Mouse (Mus musculus) lung, embryonic 15.5 days (tissue): ENCODE measurements around the gene Il5. TPM values are rescaled to one million over a fixed set of nuclear protein-coding genes. Genes with fewer than 3 reads are reported as not detected.

ENCODE experiments used
- ATAC-seq: fragments of 200-750 bp; cut with Nextera tagmentation; 2 replicates; pipeline ENCODE4 v1.8.0; 2017; ENCODE audit warnings: moderate number of reproducible peaks, borderline replicate concordance; ENCODE audit not compliant: low FRiP score, low TSS enrichment; ENCODE audit errors: extremely low read depth
- H3K27ac ChIP-seq: fragments of 300-500 bp; sonication (generic); 2 replicates; pipeline ENCODE4 v1.5.1; 2015; ENCODE audit warnings: moderate library complexity, mild to moderate bottlenecking, inconsistent platforms
- H3K27me3 ChIP-seq: fragments of 300-500 bp; sonication (generic); 2 replicates; pipeline ENCODE4 v1.6.1; 2015; ENCODE audit warnings: inconsistent platforms
- H3K36me3 ChIP-seq: fragments of 300-500 bp; sonication (generic); 2 replicates; pipeline ENCODE4 v1.6.1; 2015; ENCODE audit warnings: inconsistent platforms
- H3K4me1 ChIP-seq: fragments of 300-500 bp; sonication (generic); 2 replicates; pipeline ENCODE4 v1.6.1; 2015; ENCODE audit warnings: inconsistent platforms
- H3K4me2 ChIP-seq: fragments of 300-500 bp; sonication (generic); 2 replicates; pipeline ENCODE4 v1.6.1; 2015; ENCODE audit warnings: inconsistent platforms, mild to moderate bottlenecking, moderate library complexity
- H3K4me3 ChIP-seq: fragments of 300-500 bp; sonication (generic); 2 replicates; pipeline ENCODE4 v1.5.1; 2015; ENCODE audit warnings: mild to moderate bottlenecking, inconsistent platforms
- H3K9ac ChIP-seq: fragments of 300-500 bp; sonication (generic); 2 replicates; pipeline ENCODE4 v1.6.1; 2015; ENCODE audit warnings: inconsistent platforms
- H3K9me3 ChIP-seq: fragments of 300-500 bp; sonication (generic); 2 replicates; pipeline ENCODE4 v1.6.1; 2016; ENCODE audit warnings: inconsistent platforms
- WGBS: fragments of 180-500 bp; shearing (Covaris S2); methylation state at CpG from one replicate; pipeline ENCODE4 v1.1.7; 2015; 5-methylcytosine and 5-hydroxymethylcytosine counted together
- polyA plus RNA-seq: library from polyadenylated mRNA; unstranded; fragments of >200 nt; fragmentation: Nextera tagmentation; extraction: Ambion mirVana; gene quantifications from 2 replicates; pipeline ENCODE4 v1.2.1, GENCODE M21; 2015

The Il5 gene
- polyA plus RNA-seq, 1 experiment from 2014 or later, result 0.15 TPM

DNA sequence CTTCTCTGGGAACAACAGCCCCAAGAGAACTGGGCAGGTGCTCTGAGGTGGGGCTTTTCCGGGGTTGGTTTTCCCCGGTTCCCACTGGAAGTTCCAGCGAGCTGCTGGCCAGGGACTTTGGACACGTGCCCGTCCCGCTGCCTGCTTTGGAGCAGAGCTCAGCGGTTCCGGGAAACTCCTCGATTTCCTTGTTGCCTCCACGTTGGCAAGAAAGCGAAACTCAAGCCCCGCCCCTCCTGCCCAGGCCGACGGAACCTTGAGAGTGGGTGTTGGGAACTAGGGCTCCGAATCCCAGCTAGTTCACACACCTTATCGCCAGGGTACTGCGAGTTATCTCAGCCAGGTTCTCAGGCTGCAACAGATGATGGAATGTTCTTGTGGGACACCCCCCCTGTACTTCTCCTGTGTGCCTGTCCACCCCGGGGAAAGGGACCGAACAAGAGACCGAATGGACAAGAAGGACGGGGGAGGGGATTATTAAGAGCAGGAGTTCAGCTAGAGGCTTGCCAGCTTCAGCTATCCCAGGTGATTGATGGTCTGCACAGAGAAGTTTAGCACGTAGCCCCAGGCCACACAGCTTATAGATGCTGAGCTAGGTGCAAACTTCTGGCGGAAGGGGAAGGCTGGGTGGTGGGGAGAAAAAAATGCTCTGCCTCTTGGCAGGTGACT is 42.4 kb downstream of the Il5 start:
- peak overlapping the region; percentile 26 for H3K4me3 ChIP-seq
- H3K4me1 ChIP-seq, result peaks cover 61% of the 10 kb centered on the region
- no peaks in the 10 kb centered on the region for H3K27me3 ChIP-seq
- ATAC-seq, result peak; percentile 19
- H3K9ac ChIP-seq, result peak overlapping the region; percentile 14
- no peaks in the 10 kb centered on the region for H3K9me3 ChIP-seq
- peak overlapping the region; percentile 96 for H3K27ac ChIP-seq
- peak overlapping the region; percentile 71 for H3K4me2 ChIP-seq
- WGBS, result 2% methylated on average over 23 of the region's 23 CpGs
- no peaks in the 10 kb centered on the region for H3K36me3 ChIP-seq

DNA sequence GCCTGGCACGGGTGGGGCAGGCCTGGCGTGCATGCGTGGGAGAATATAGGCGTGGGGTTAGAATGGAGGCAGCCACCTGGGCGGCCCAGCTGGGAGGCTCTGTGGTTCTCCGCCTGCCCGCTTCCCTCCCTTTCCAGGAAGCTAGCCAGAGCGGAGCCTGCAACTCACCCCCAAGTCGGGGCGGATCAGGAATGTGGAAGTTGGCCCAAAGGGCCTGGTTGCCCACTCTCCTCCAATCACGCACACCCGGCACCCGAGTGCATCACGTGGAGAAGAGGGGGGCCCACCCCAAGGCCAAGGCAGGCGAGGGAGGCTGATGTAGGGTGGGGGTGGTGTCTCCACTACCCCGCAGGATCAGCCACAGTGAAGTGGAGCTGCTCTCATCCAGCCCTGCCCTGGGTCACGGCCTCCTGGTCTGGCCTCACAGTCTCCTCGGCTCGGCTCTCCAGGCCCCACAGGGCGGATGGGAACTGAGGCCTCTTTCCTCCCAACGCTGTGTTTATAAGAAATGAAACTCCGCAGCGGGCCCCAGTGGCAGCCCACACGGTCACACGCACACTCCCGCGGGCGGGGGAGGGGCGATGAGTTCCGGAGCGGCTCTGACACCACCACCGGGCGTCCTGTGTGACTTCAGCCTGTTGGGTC is 43.0 kb downstream of the Il5 start:
- Histone ChIP-seq H3K4me1 (peaks cover 60% of the 10 kb centered on the region), H3K9me3 (no peaks in the 10 kb centered on the region)
- peak; percentile 81 for ATAC-seq

DNA sequence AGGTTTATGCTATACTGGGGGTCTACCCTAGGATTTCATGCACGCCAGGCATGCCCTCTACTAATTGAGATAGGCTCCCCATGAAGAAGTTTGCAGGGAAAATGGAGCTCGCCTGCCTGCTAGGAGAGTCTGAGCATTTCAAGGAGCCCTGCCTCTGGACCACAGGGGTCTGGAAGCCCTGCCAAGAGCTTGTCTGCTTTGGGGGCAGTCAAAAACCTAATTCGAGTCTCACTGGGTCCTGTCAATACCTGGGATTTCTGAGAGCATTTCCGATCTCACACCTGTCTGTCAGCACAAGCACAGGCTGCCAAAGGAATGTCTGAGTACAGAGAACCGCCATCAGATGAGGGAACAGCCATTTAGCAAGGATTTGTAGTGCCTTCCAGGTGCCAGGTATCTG is 44.0 kb downstream of the Il5 start:
- Histone ChIP-seq H3K9ac (no peak overlapping the region), H3K9me3 (no peaks in the 10 kb centered on the region), H3K27me3 (no peaks in the 10 kb centered on the region), H3K27ac (peak overlapping the region; percentile 96), H3K4me2 (peak overlapping the region; percentile 71; the same call in 1 of the 2 replicates), H3K4me3 (no peak overlapping the region), H3K36me3 (no peaks in the 10 kb centered on the region), H3K4me1 (peaks cover 55% of the 10 kb centered on the region)
- ATAC-seq, result no peak
- 49% methylated on average over 5 of the region's 5 CpGs for WGBS

More for the DNA sequence above, 43.0 kb downstream of the Il5 start:
- H3K36me3 ChIP-seq, result no peaks in the 10 kb centered on the region
- no peaks in the 10 kb centered on the region for H3K27me3 ChIP-seq
- H3K4me3 ChIP-seq, result peak overlapping the region; percentile 26
- peak overlapping the region; percentile 14 for H3K9ac ChIP-seq
- H3K4me2 ChIP-seq, result peak overlapping the region; percentile 71
- peak overlapping the region; percentile 96 for H3K27ac ChIP-seq
- WGBS, result under 1% methylated on average over 33 of the region's 33 CpGs

DNA sequence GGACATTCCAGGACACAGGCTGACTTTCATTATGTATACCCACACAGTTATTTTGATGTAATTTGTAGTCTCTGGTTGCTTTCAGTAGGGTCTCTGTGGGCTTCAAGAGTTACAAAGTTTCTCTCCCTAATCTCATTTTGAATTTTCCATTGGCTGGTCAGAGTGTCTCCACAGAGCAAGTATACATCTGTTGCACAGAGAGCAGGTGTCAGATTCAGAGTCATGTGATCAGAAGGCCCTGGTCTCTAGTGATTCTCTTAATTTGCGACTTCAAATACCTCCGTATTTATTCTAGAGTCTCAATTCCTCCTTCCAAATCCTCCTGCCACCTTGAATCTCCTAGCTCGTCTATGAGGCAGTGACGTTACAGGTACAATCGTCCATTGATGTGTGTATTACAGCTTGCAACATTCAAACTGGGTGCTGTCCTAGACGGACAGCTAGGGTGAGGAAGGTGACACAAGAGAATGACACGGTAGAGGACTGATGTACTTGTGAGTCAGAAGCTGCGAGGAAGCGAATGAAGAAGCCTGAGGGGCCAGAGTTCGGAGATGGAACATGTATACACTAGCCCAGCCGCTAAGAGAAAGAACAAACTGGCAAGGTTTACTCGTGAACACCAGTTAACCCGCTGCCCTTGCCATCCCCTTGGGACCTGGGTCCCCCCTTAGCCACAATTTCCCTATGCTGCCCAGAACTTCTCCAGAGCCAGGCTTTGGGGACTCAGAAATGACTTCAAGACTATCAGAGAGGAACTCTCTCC is 48.0 kb downstream of the Il5 start:
- Histone ChIP-seq H3K9ac (no peak overlapping the region), H3K36me3 (peaks cover 2% of the 10 kb centered on the region; the same call in 1 of the 2 replicates), H3K27ac (no peak overlapping the region), H3K4me1 (peaks cover 27% of the 10 kb centered on the region), H3K9me3 (no peaks in the 10 kb centered on the region), H3K4me2 (no peak overlapping the region), H3K27me3 (no peaks in the 10 kb centered on the region), H3K4me3 (no peak overlapping the region)
- 68% methylated on average over 13 of the region's 13 CpGs for WGBS
- no peak for ATAC-seq

DNA sequence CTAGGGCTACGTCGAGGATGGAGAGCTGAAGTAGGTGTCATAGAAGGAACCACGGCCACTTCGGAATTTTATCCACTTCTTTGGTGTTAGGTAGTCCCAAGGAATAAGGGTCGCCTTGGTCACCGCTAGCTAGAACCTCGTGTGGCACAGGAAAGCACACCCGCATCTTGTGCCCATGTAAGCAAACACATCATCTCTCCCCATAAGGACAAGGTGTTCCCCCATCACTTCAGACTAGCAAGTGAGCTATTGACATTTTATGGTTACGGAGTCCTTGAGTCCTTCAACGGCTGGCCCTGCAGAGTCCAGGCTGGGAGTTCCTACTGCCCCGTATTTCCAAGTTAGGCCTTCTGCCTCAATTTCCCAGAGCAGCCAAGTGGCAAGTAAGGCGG is 48.6 kb downstream of the Il5 start:
- Histone ChIP-seq H3K4me3 (peak overlapping the region; percentile 94), H3K27ac (peak overlapping the region; percentile 92; the same call in 1 of the 2 replicates), H3K4me2 (peak overlapping the region; percentile 86), H3K27me3 (no peaks in the 10 kb centered on the region), H3K9me3 (no peaks in the 10 kb centered on the region), H3K9ac (0 out of 2 replicates have a peak overlapping the region, but pooled peaks have one; percentile 19), H3K4me1 (peaks cover 21% of the 10 kb centered on the region), H3K36me3 (peaks cover 8% of the 10 kb centered on the region; the same call in 1 of the 2 replicates)
- ATAC-seq, result no peak
- WGBS, result 44% methylated on average over 12 of the region's 12 CpGs

DNA sequence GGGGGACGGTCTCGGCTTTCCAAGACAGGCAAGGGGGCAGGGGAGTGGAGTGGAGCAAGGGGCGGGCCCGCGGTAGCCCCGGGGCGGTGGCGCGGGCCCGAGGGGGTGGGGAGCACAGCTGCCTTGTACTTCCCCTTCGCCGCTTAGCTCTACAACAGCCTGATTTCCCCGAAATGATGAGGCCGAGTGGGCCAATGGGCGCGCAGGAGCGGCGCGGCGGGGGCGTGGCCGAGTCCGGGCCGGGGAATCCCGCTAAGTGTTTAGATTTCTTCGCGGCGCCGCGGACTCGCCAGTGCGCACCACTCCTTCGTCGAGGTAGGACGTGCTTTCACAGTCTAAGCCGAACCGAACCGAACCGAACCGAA is 49.1 kb downstream of the Il5 start, which contains the start of gene Irf1:
Gene Irf1, plus strand, starts transcription at position 255 of the 365 bp plus-strand sequence.
- Histone ChIP-seq H3K4me2 (peak within 1 kb of the TSS; percentile 86), H3K9ac (peak within 1 kb of the TSS; percentile 75), H3K9me3 (no peaks in the 10 kb centered on the region), H3K4me3 (peak within 1 kb of the TSS; percentile 94), H3K4me1 (peaks cover 15% of the 10 kb centered on the region), H3K27me3 (no peaks in the 10 kb centered on the region), H3K36me3 (peaks cover 11% of the 10 kb centered on the region; the same call in 1 of the 2 replicates), H3K27ac (peak within 1 kb of the TSS; percentile 92)
- peak; percentile 95 for ATAC-seq
- under 1% methylated on average over 39 of the region's 40 CpGs for WGBS

DNA sequence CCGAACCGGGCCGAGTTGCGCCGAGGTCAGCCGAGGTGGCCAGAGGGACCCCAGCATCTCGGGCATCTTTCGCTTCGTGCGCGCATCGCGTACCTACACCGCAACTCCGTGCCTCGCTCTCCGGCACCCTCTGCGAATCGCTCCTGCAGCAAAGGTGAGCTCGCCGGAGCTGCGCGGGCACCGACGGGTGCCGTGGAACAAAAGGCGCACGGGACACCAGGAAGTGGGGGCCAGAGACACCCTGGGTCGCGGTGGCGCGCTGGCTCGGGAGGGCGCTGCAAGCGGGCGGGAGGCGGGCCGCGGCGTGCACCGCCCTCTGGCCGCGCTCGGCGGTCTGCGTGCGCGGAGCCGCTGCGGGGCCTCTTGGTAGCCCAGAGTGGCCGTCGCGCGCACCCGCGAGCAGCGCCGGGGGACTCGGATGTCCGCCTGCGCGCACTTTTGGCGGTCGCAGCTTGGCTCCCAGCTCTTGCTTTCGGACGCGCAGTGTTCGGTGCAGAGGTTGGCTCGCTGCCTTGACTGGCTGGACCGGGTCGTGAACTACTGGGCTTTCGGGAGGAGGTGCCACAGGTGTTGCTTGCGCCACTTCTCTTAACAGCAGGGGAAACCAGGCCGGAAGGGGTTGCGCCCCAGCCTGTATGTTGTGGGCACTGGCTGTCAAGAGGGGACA is 49.7 kb downstream of the Il5 start:
- no peaks in the 10 kb centered on the region for H3K27me3 ChIP-seq
- peaks cover 14% of the 10 kb centered on the region; the same call in 1 of the 2 replicates for H3K36me3 ChIP-seq
- H3K4me3 ChIP-seq, result peak overlapping the region; percentile 94
- H3K4me2 ChIP-seq, result peak overlapping the region; percentile 86
- H3K27ac ChIP-seq, result peak overlapping the region; percentile 92
- no peaks in the 10 kb centered on the region for H3K9me3 ChIP-seq
- WGBS, result under 1% methylated on average over 75 of the region's 75 CpGs
- H3K4me1 ChIP-seq, result peaks cover 14% of the 10 kb centered on the region
- peak overlapping the region; percentile 75 for H3K9ac ChIP-seq
- ATAC-seq, result peak; percentile 85

DNA sequence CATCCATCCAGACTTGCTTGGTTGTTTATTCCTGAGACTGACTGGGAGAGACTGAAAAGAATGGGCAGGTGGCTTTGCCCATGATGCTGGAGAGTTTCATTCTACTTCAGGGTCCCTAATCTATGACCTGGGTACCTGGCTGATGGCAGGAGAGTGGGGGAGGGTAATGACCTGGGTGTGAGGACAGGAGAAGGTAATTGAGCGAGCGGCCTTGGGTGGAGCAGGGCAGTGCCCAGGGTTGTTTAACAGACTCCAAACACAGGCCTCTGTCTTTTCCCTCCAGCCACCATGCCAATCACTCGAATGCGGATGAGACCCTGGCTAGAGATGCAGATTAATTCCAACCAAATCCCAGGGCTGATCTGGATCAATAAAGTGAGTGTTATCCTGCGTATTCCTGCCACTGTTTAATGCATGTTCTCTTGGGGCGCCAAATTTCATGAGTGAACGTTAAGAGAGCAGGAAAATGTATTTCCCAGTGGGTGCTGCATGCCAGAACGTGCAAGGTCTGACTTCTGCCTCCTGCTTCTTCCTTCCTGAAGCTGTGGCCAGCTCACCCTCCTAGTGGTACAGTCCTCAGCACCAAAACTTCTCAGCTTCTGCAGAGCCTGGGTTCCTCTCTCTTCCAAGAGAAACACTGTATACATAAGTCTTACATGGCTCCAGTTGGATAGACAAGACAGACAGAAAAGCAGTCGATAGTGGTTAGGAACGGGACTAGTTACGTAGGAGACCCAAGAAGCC is 50.6 kb downstream of the Il5 start:
- Histone ChIP-seq H3K4me2 (peak overlapping the region; percentile 86), H3K9me3 (no peaks in the 10 kb centered on the region), H3K4me3 (peak overlapping the region; percentile 94), H3K27ac (no peak overlapping the region), H3K9ac (peak overlapping the region; percentile 75), H3K27me3 (no peaks in the 10 kb centered on the region), H3K36me3 (peaks cover 22% of the 10 kb centered on the region; the same call in 1 of the 2 replicates), H3K4me1 (peaks cover 14% of the 10 kb centered on the region)
- WGBS, result 79% methylated on average over 11 of the region's 11 CpGs
- no peak for ATAC-seq

DNA sequence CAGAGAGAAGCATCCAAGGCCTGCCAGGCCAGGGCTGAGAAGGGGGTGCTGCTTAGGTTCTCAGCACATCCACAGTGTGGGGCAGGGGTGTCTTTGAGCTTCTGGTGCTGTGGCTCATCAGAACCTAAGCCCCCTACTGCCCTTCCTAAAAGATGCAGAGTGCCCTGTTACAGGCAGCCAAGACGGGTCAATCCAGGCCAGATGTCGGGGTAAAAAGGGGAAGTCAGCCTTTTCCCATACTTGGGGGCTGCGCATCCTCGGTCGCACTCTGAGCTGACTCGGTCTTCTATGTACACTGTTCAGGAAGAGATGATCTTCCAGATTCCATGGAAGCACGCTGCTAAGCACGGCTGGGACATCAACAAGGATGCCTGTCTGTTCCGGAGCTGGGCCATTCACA is 51.9 kb downstream of the Il5 start:
- Histone ChIP-seq H3K9ac (no peak overlapping the region), H3K36me3 (peaks cover 29% of the 10 kb centered on the region; the same call in 1 of the 2 replicates), H3K4me2 (no peak overlapping the region), H3K9me3 (no peaks in the 10 kb centered on the region), H3K4me1 (peaks cover 14% of the 10 kb centered on the region), H3K27me3 (no peaks in the 10 kb centered on the region), H3K4me3 (no peak overlapping the region), H3K27ac (no peak overlapping the region)
- WGBS, result 86% methylated on average over 9 of the region's 9 CpGs
- no peak for ATAC-seq

DNA sequence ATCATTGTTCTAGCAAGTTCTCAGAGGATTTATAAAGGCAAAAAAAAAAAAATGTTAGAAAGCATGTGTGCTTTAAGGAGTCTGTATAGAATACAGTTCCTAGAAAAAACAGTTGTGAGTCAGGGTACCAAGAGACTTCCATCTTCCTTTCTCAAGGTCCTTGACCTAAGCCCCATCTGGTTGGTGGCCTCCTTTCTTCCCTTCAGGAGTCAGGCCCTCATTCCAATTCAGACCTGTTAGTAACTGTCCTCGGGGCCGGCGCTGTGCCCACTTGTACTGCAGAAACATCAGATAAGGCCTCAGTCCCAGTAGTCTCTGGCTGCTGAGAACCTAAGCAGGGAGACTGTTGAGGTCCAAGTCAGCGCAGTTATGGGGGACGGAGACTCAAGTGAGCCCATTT is 52.5 kb downstream of the Il5 start, which contains the start of gene Gm17334:
Gene Gm17334, minus strand, starts transcription at position 101 of the 400 bp plus-strand sequence.
- WGBS, result 81% methylated on average over 5 of the region's 5 CpGs
- Histone ChIP-seq H3K4me3 (no peak within 1 kb of the TSS), H3K4me2 (no peak within 1 kb of the TSS), H3K27ac (no peak within 1 kb of the TSS), H3K27me3 (no peaks in the 10 kb centered on the region), H3K4me1 (peaks cover 14% of the 10 kb centered on the region), H3K9ac (no peak within 1 kb of the TSS), H3K36me3 (peaks cover 35% of the 10 kb centered on the region; the same call in 1 of the 2 replicates), H3K9me3 (no peaks in the 10 kb centered on the region)
- no peak for ATAC-seq
